Mouse (Mus musculus) hindbrain, embryonic 10.5 days (tissue): ENCODE data around the gene Slfnl1. TPM values are rescaled to one million over a fixed set of nuclear protein-coding genes. Genes with fewer than 3 reads are reported as not detected.

Source experiments
- polyA plus RNA-seq: library from polyadenylated mRNA; unstranded; fragments of >200 nt; fragmentation: Nextera tagmentation; extraction: Ambion mirVana; gene quantifications from 2 replicates; pipeline ENCODE4 v1.2.1, GENCODE M21; 2016

Slfnl1 gene
- polyA plus RNA-seq, 1 experiment from 2014 or later, result not detected

Other genes with a start within 250 kb of the Slfnl1 start
- 0.20 and 0.25 TPM in 2 replicates for gene Foxo6, start 244.9 kb upstream of the Slfnl1 start, polyA plus RNA-seq
- 44.1 and 59.1 TPM in 2 replicates for gene Scmh1, start 127.0 kb upstream of the Slfnl1 start, polyA plus RNA-seq
- 117 and 134 TPM in 2 replicates for gene Ctps, start 38.0 kb downstream of the Slfnl1 start, polyA plus RNA-seq
- not detected in 2 replicates for gene Gm8439, start 56.5 kb downstream of the Slfnl1 start, polyA plus RNA-seq
- gene Cited4, start 134.3 kb downstream of the Slfnl1 start, polyA plus RNA-seq, result 16.5 and 17.3 TPM in 2 replicates
- gene Kcnq4, start 216.4 kb downstream of the Slfnl1 start, polyA plus RNA-seq, result 3.9 and 4.6 TPM in 2 replicates